ENCODE assay signal across 8 mouse cellular contexts in the genomic region with DNA sequence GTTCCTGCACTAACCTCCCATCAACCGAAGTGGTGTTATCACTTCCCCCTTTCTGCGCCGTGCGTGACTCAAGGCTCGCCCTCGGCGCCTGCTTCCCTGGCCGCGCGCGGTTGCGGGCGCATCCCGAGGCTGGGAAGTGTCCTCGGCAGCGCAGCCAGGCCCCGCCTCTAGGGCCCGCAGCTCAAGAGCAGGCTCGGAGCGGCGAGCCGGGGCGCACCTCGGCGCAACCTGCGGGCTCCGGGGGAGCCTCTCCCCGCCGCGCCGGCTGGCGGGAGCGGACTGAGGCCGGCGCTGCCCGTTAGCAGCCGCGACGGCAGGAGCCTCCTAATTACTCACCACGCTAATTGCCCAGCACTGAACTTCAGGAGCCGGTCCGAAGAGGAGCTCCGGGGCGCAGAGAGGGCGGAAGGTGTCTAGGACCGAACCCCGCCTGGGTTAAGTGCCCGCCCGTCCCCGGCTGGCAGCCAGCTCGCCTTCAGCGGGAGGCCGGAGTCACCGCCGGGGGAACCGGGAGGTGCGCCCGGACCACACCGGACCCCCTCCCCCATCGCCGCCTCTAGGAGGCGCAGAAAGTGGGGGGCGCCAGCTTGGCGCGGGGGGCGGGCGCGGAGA. TPM values are rescaled to one million over a fixed set of nuclear protein-coding genes. Genes with fewer than 3 reads are reported as not detected.
A peak's percentile ranks its signal among the peaks of the same experiment; 100 is the strongest.
DNase-seq lines count a peak whose midpoint lies in the region; ATAC-seq and TF ChIP-seq lines count a peak whose summit lies in the region.

Gene Plekha6, plus strand, starts transcription at position 391 of the 612 bp plus-strand sequence.

- no peaks in the 10 kb centered on the region for H3K36me3 ChIP-seq in ES-Bruce4 (ENCODE audit: control insufficient read depth, insufficient read depth, low read length, poor library complexity, severe bottlenecking)
- H3K36me3 ChIP-seq in embryonic facial prominence, embryonic 10.5 days (replicated peaks): no peaks in the 10 kb centered on the region
- H3K36me3 ChIP-seq in heart, embryonic 16.5 days (ENCODE audit: control insufficient read depth, insufficient read depth): no peaks in the 10 kb centered on the region

- H3K4me1 ChIP-seq in ES-Bruce4 (ENCODE audit: control insufficient read depth, insufficient read depth, low read length): no peaks in the 10 kb centered on the region
- peaks cover 29% of the 10 kb centered on the region for H3K4me1 ChIP-seq in embryonic facial prominence, embryonic 10.5 days
- H3K4me1 ChIP-seq in heart, embryonic 16.5 days (ENCODE audit: control insufficient read depth, insufficient read depth, low read length): peaks cover 15% of the 10 kb centered on the region

- peak within 1 kb of the TSS; percentile 84 for H3K9ac ChIP-seq in ES-Bruce4 (ENCODE audit: low read depth, poor library complexity, severe bottlenecking)
- H3K9ac ChIP-seq in heart, embryonic 16.5 days (ENCODE audit: low read length): peak within 1 kb of the TSS; percentile 61

- no peak within 1 kb of the TSS for H3K27ac ChIP-seq in ES-Bruce4 (ENCODE audit: insufficient read depth, low read length)
- peak within 1 kb of the TSS; percentile 66 for H3K27ac ChIP-seq in embryonic facial prominence, embryonic 10.5 days (replicated peaks)
- no peak within 1 kb of the TSS for H3K27ac ChIP-seq in heart, embryonic 16.5 days (ENCODE audit: low read length)

- TF ChIP-seq EP300 in ES-Bruce4 (IDR thresholded peaks at IDR 0.05; ENCODE audit: insufficient read depth, low read depth, low read length): no peak

- no peak for TF ChIP-seq CTCF in ES-Bruce4 (IDR thresholded peaks at IDR 0.05; ENCODE audit: low read depth, low read length)

- under 1% methylated on average over 68 of the region's 68 CpGs for WGBS in embryonic facial prominence, embryonic 10.5 days
- 1% methylated on average over 67 of the region's 68 CpGs for WGBS in heart, embryonic 16.5 days
- under 1% methylated on average over 67 of the region's 68 CpGs for WGBS in large intestine, adult 2 months

- no peaks in the 10 kb centered on the region for H3K9me3 ChIP-seq in ES-Bruce4 (replicated peaks; ENCODE audit: control insufficient read depth, insufficient read depth, low read length, poor library complexity, severe bottlenecking)
- H3K9me3 ChIP-seq in embryonic facial prominence, embryonic 10.5 days: no peaks in the 10 kb centered on the region
- no peaks in the 10 kb centered on the region for H3K9me3 ChIP-seq in heart, embryonic 16.5 days (replicated peaks; ENCODE audit: control insufficient read depth, low read length)

- DNase-seq in CD4-positive, CD25-positive, alpha-beta regulatory T cell, adult 2 months (ENCODE audit: low read depth, low spot score): peak; percentile 46
- DNase-seq in embryonic facial prominence, embryonic 10.5 days (ENCODE audit: low spot score): peak; percentile 69
- no peak for DNase-seq in large intestine, adult 2 months (ENCODE audit: low read depth, low spot score)
- DNase-seq in lung, postnatal 36 days: peak; percentile 38
- DNase-seq in spleen, postnatal 10 days (ENCODE audit: low spot score in 2 of 2): peak; percentile 27 to 37
- DNase-seq in cerebellum, adult 11-12 months: no peak

- ATAC-seq in heart, embryonic 16.5 days (replicated peaks; ENCODE audit: extremely low read depth, insufficient read depth, low FRiP score): no peak

- no peak for TF ChIP-seq POLR2A in ES-Bruce4 (IDR thresholded peaks at IDR 0.05; ENCODE audit: insufficient read depth, low read length)

- peak within 1 kb of the TSS; percentile 90 for H3K4me2 ChIP-seq in heart, embryonic 16.5 days (ENCODE audit: low read depth, low read length)

- peaks cover 9% of the 10 kb centered on the region for H3K27me3 ChIP-seq in ES-Bruce4 (ENCODE audit: control insufficient read depth, insufficient read depth, low read length, poor library complexity, severe bottlenecking)
- H3K27me3 ChIP-seq in embryonic facial prominence, embryonic 10.5 days (replicated peaks; ENCODE audit: low read depth, poor library complexity, severe bottlenecking): peaks cover 96% of the 10 kb centered on the region
- H3K27me3 ChIP-seq in heart, embryonic 16.5 days (ENCODE audit: control insufficient read depth, insufficient read depth, low read length): peaks cover 58% of the 10 kb centered on the region

- peak within 1 kb of the TSS; percentile 71 for H3K4me3 ChIP-seq in ES-Bruce4 (ENCODE audit: low read depth, low read length)
- H3K4me3 ChIP-seq in embryonic facial prominence, embryonic 10.5 days: peak within 1 kb of the TSS; percentile 72
- H3K4me3 ChIP-seq in heart, embryonic 16.5 days (ENCODE audit: low read length): peak within 1 kb of the TSS; percentile 53

RNA-seq across cellular contexts. Expression of gene Plekha6, which starts in this region (rescaled TPM):
- polyA plus RNA-seq in ES-Bruce4 (2011; ENCODE audit: insufficient read depth, insufficient read length, low read depth, missing spikeins): 1.3 and 1.9 TPM in 2 replicates
- polyA plus RNA-seq in embryonic facial prominence, embryonic 10.5 days (2016; fragmentation: Nextera tagmentation; extraction: Ambion mirVana): 3.4 and 3.7 TPM in 2 replicates
- 12.3 and 14.0 TPM in 2 replicates for polyA plus RNA-seq in heart, embryonic 16.5 days (2015; fragmentation: Nextera tagmentation; extraction: Ambion mirVana)
- 45.8 and 82.8 TPM in 2 replicates for polyA plus RNA-seq in large intestine, adult 2 months (2012; rRNA removed)

Comparison
In these comparisons a context has a peak if more than half of its experiments do, and no peak if none do; other contexts are left out.
1. DNase-seq: peak in CD4-positive, CD25-positive, alpha-beta regulatory T cell, adult 2 months (single experiment), embryonic facial prominence, embryonic 10.5 days (single experiment), lung, postnatal 36 days (single experiment) and spleen, postnatal 10 days (2 of 2); none in large intestine, adult 2 months (single experiment) and cerebellum, adult 11-12 months (single experiment).
2. Peak in every context shown above with its lines, with median percentiles within 50 percentile points of each other: H3K4me3 ChIP-seq.